Mouse (Mus musculus) 3134 (cell line): ENCODE data around the gene Ndufa7.
"Not testable (repeated sequence)": the region's sequence is repeated elsewhere in the genome, so short reads cannot be mapped to it uniquely, and the experiment has no call there.

Experiments
- DNase-seq: peaks from one replicate; pipeline ENCODE4 v3.0.0-alpha.2; 2011; ENCODE audit warnings: low spot score; ENCODE audit not compliant: insufficient read length; ENCODE audit errors: extremely low read depth

Ndufa7 gene

DNA sequence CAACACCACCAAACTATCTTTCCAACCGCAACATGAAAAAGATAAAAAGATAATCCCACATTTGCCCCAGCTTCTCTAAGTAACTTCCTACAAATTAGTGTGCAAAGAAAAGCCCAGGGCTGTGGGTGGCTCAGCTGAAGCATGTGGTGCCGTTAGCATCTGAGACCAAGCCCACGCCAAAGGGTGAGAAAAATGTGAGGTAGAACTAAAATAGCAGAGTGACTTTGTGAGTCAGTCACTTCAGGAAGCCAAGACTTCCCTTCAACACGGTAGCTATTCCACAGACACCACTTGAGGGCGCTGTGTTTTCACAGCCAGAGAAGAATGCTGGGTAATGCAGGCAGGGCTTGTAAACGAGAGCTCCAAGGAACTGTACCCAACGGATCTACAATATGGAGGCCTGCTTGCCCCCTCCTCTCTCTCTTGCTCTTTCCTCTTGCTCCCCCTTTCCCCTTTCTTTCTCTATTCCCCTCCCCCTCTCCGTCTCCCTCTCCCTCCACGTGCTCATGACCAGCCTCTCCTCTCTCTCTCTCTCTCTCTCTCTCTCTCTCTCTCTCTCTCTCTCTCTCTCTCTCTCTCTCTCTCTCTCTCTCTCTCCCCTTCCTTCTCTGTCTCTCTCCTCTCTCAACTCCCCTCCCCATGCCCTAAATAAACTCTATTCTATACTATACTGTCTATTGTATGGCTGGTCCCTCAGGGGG is 41.1 kb downstream of the Ndufa7 start:
- peak; percentile 33 for DNase-seq

DNA sequence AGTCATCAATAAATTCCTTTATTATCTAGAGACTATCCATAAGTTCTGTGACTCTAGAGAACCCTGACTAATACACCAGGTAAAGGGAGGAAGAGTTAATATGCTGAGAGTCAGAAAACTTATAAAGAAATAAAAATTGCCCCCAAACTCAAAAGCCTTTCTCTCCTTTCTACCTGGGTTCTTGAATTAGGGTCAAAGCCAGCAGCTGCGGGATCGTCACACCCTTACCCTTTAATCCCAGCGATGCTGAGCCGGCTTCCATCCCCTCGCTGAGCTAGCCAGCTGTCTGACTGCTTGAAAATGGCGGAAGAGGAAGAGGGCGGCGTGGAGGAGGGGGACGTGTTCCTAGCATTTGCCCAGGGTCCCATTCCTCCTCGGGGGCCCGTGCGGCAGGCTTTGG is 49.2 kb downstream of the Ndufa7 start, which contains the start of gene Gm7029:
TSS of gene Gm7029 (plus strand) at position 301 of the 400 bp plus-strand sequence.
- DNase-seq = not testable (repeated sequence)

DNA sequence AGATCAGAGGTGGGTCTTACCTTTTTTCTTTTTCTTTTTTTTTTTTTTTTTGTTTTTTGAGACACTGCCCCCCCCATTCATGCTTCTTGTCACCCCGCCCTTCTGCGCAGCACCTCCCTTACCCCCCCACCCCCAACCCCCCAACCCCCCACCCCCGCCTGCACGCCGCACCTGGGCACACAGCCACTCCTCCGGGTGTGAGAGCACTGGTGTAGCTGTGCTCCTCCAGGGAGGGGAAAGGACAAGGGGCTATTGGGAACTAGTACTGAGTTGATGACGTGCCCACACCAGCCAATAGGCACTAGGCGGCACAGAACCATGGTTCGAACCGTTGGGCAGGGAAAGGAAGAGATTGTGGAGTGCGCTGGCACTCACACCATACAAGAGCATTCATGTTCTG is 50.0 kb downstream of the Ndufa7 start:
- DNase-seq = no peak

DNA sequence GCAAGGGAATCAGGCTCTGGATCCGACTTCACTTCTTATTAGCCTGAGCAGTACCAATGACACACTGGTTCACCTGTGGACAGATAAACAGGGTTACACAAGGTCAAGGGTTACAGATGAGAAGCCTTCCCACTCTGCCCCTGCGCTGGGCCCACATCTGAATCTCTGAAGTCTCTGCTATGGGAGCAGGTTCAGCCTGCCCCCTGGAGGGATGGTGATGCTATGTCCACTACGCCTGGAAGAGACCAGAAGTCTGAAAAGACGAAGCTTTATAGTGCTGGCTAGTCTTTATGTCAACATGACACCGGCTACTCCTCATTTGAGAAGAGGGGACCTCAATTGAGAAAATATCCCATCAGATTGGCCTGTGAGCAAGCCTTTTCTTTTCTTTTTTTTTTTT is 51.4 kb downstream of the Ndufa7 start:
- not testable (repeated sequence) for DNase-seq

DNA sequence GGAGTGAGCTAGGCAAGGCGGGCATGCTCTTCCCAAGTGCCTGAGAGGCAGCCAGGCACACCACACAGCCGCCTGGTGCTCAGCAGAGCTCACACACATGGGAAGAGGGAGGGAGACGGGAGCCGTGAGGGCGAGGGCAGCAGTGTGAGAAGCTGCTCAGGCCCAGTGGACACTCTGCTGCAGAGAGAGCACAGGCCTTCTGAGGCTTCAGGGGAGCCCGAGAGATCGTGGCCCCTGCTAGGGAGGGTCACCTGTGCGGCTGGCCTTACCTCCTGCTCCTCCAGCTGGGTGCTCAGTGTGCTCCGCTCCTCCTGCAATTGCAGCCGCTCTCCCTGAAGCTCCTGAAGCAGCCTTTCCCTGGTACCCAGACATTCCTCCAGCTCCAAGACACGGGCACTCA is 59.9 kb downstream of the Ndufa7 start:
- not testable (repeated sequence) for DNase-seq

DNA sequence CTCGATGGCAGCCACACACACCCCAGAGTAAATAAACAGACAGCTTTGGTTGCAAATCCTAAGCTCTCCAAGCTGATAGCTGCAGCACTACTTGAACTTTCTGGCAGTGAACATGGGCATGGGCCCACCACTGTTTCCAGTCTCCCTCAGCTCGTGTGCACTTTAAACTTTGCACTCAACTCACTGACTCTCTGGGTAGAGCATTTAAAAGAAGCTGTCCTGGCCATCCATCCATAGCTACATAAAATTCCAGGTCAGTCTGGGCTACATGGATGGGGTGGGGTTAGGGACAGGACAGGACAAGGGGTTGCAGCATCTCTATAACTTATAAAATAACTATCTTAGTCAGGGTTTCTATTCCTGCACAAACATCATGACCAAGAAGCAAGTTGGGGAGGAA is 63.4 kb downstream of the Ndufa7 start:
- not testable (repeated sequence) for DNase-seq
